Mouse (Mus musculus): ENCODE measurements around the gene Serbp1.

DNA sequence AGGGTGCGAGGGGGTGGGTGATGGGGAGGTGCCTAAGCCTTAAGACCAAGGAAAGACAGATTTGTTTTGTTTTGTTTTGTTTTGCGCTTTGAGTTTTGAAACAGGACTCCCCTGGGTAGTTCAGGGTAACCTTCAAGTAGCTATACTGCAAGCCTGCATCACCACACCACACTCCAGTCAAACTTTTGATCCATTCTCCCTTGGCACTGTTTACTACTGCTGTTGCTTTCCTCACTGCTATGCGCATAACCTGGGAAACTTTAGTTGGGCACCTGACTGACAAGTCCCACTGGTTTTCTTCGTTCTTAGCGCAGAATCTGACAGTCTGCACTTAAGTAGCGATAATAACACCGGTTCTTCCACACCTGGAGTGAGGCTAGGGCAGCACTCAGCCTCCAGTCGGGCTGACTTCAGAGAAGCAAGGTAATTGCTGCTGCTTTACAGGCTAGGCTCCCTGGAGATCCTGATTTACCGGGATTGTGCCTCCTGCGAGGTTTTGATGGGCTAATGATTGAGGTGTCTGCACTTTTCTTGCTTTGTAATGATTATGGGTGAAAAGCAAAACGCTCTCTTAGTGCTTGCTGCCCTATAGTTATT is 8.0 kb upstream of the Serbp1 start:
- TF ChIP-seq CTCF (IDR thresholded peaks at IDR 0.05; ENCODE audit: borderline replicate concordance, extremely low read depth, insufficient read depth, insufficient read length) (no peak), POLR2A (IDR thresholded peaks at IDR 0.05; ENCODE audit: borderline replicate concordance, extremely low read depth, insufficient read depth, insufficient read length, poor library complexity, severe bottlenecking) (no peak)

All from brain, embryonic 14.5 days (tissue).